Mouse (Mus musculus): ENCODE measurements around the gene Thbs4. TPM values are rescaled to one million over a fixed set of nuclear protein-coding genes. Genes with fewer than 3 reads are reported as not detected.
A peak's percentile ranks its signal among the peaks of the same experiment; 100 is the strongest.
"Not testable (repeated sequence)": the region's sequence is repeated elsewhere in the genome, so short reads cannot be mapped to it uniquely, and the experiment has no call there.

Gene Thbs4
- polyA plus RNA-seq (2014; fragmentation: Nextera tagmentation; extraction: Ambion mirVana), result 36.0 and 36.8 TPM in 2 replicates

DNA sequence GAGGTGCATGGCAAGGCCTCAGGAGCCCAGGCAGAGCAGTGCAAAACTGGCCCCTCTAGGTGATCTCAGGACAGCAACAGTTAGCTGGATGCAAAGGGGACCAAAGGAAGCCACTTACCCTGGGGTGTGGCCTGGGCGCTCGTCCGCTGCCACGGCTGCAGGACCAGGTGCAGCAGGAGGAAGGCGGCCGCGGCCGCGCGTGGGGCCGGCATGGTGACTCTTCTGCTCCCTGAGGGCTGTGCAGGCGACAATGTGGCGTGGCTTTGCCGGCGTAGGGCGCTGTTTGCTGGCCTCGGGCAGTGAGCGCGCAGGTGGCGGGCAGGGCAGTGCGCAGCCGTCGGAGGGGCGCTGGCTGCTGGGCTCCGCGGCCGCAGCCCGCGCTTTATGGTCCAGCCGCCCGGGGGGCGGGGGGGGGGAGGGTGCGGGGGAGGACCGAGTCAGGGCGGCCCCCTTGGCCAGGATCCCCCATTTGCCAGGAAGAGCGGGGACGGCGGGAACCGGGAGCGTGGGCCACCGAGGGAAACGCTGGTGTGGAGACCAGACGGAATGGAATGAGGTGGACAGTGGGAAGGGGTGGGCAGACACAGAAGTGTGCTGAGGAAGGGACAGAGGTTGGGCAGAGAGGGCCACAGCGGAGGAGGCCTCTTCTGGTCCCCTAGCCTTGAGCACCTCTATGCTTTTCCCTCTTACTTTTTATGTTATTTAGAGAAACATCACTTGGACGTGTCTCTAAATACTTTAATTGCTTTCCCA, at the start of gene Thbs4:
Gene Thbs4, minus strand, starts transcription at position 357 of the 753 bp plus-strand sequence.
- Histone ChIP-seq H3K27me3 (ENCODE audit: control insufficient read depth, insufficient read depth, low read length) (peaks cover 7% of the 10 kb centered on the region; the same call in 1 of the 2 replicates), H3K27ac (replicated peaks in 1 of 2; ENCODE audit: control insufficient read depth in 1 of 2, insufficient read depth in 1 of 2, low read depth in 2 of 2, low read length in 2 of 2) (peak within 1 kb of the TSS in 1 of 2 experiments; percentile 42; a peak in 3 of 4 replicates), H3K4me2 (ENCODE audit: low read length) (peak within 1 kb of the TSS; percentile 81), H3K9me3 (ENCODE audit: control insufficient read depth, low read length) (no peaks in the 10 kb centered on the region), H3K36me3 (ENCODE audit: control insufficient read depth, insufficient read depth, low read length) (peaks cover under 1% of the 10 kb centered on the region; the same call in 1 of the 2 replicates), H3K9ac (ENCODE audit: low read length) (peak within 1 kb of the TSS; percentile 75), H3K4me3 (ENCODE audit: control insufficient read depth in 1 of 2, insufficient read depth in 1 of 2, low read depth in 1 of 2, low read length in 2 of 2) (peak within 1 kb of the TSS; percentile 49 to 54), H3K4me1 (ENCODE audit: control insufficient read depth in 2 of 2, insufficient read depth in 2 of 2, low read length in 2 of 2) (peaks cover 0 to 2% of the 10 kb centered on the region in 2 experiments; a peak in 2 of 4 replicates)
- ATAC-seq (ENCODE audit: insufficient number of reproducible peaks, insufficient read depth, low FRiP score, low read depth), result peak; percentile 39; the same call in 1 of the 2 replicates
- 4% methylated on average over 30 of the region's 45 CpGs for WGBS

DNA sequence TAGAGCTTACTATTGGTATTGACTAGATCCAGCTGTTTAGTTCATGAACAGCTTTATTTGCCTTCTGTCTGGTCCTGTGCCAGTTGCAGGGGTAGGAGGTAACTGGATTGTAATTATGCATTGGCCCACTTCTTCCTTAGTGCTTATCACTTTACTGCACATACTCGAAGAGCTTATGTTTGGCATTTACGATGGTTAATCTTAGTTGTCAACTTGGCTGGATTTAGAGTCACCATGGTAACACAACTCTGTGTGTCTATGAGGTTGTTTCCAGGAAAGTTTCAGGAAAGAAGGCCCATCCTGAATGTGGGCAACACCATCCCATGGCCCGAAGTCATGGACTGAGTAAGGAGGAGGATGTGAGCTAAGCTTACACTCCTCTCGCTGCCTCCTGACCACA, 38.5 kb upstream of the Thbs4 start:
- 75% methylated on average over 4 of the region's 4 CpGs for WGBS
- H3K9ac ChIP-seq (ENCODE audit: low read length), result no peak overlapping the region
- no peak for ATAC-seq (ENCODE audit: insufficient number of reproducible peaks, insufficient read depth, low FRiP score, low read depth)

DNA sequence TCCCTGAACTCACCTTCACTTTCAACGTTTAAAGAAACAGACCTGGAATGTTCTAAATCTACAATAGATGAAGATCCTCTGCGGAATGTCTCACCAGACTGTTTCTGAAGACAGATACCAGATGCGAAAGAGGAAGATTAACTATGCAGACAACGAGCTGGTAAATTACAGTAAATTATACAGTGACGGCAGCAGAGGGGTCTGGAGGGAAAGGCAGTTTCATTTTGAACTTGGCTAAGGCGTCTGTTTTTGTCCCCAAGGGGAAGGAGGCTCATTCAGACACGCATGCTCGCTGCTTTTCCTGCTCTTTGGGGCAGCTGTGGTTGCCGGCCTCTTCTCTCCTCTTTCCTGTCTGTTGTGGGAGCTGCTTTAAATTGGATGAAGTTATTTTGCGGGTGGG, 34.2 kb upstream of the Thbs4 start:
- H3K4me1 ChIP-seq (ENCODE audit: control insufficient read depth in 2 of 2, insufficient read depth in 2 of 2, low read length in 2 of 2), result no peaks in the 10 kb centered on the region
- no peak overlapping the region for H3K9ac ChIP-seq (ENCODE audit: low read length)
- no peak overlapping the region for H3K27ac ChIP-seq (replicated peaks in 1 of 2; ENCODE audit: control insufficient read depth in 1 of 2, insufficient read depth in 1 of 2, low read depth in 2 of 2, low read length in 2 of 2)
- no peaks in the 10 kb centered on the region for H3K27me3 ChIP-seq (ENCODE audit: control insufficient read depth, insufficient read depth, low read length)
- 56% methylated on average over 10 of the region's 10 CpGs for WGBS
- no peaks in the 10 kb centered on the region for H3K9me3 ChIP-seq (ENCODE audit: control insufficient read depth, low read length)
- no peak overlapping the region for H3K4me3 ChIP-seq (ENCODE audit: control insufficient read depth in 1 of 2, insufficient read depth in 1 of 2, low read depth in 1 of 2, low read length in 2 of 2)
- H3K4me2 ChIP-seq (ENCODE audit: low read length), result 0 out of 2 replicates have a peak overlapping the region, but pooled peaks have one; percentile 3
- no peaks in the 10 kb centered on the region for H3K36me3 ChIP-seq (ENCODE audit: control insufficient read depth, insufficient read depth, low read length)
- ATAC-seq (ENCODE audit: insufficient number of reproducible peaks, insufficient read depth, low FRiP score, low read depth), result no peak

More for the DNA sequence above, 38.5 kb upstream of the Thbs4 start:
- Histone ChIP-seq H3K27me3 (ENCODE audit: control insufficient read depth, insufficient read depth, low read length) (no peaks in the 10 kb centered on the region), H3K4me3 (ENCODE audit: control insufficient read depth in 1 of 2, insufficient read depth in 1 of 2, low read depth in 1 of 2, low read length in 2 of 2) (no peak overlapping the region), H3K4me2 (ENCODE audit: low read length) (no peak overlapping the region), H3K27ac (replicated peaks in 1 of 2; ENCODE audit: control insufficient read depth in 1 of 2, insufficient read depth in 1 of 2, low read depth in 2 of 2, low read length in 2 of 2) (no peak overlapping the region), H3K36me3 (ENCODE audit: control insufficient read depth, insufficient read depth, low read length) (no peaks in the 10 kb centered on the region), H3K4me1 (ENCODE audit: control insufficient read depth in 2 of 2, insufficient read depth in 2 of 2, low read length in 2 of 2) (no peaks in the 10 kb centered on the region), H3K9me3 (ENCODE audit: control insufficient read depth, low read length) (no peaks in the 10 kb centered on the region)

DNA sequence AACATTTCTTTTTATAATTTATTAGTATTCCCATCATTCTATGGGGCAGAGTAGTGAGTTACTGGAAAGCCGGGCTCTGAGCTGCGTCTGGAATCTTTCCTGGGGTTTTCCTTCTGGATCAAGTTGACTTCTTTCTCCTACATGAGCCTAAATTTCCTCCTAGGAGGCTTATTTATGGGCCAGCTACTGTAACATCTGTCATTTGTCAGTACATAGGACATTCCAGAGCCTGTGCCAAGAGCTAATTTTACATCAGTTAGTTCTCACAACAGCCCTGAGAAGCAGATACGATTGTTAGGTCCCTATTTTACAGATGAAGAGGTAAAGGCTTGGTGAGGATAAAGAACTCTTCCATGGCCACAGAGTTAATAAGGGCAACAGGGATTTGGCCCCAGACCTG, 22.7 kb upstream of the Thbs4 start:
- H3K27ac ChIP-seq (replicated peaks in 1 of 2; ENCODE audit: control insufficient read depth in 1 of 2, insufficient read depth in 1 of 2, low read depth in 2 of 2, low read length in 2 of 2), result peak overlapping the region in 1 of 2 experiments; percentile 67; a peak in 3 of 4 replicates
- peak overlapping the region; percentile 7; the same call in 1 of the 2 replicates for H3K4me2 ChIP-seq (ENCODE audit: low read length)
- no peaks in the 10 kb centered on the region for H3K9me3 ChIP-seq (ENCODE audit: control insufficient read depth, low read length)
- WGBS, result 31% methylated on average over 3 of the region's 3 CpGs
- no peaks in the 10 kb centered on the region for H3K27me3 ChIP-seq (ENCODE audit: control insufficient read depth, insufficient read depth, low read length)
- no peak overlapping the region for H3K4me3 ChIP-seq (ENCODE audit: control insufficient read depth in 1 of 2, insufficient read depth in 1 of 2, low read depth in 1 of 2, low read length in 2 of 2)
- peaks cover 3 to 26% of the 10 kb centered on the region in 2 experiments for H3K4me1 ChIP-seq (ENCODE audit: control insufficient read depth in 2 of 2, insufficient read depth in 2 of 2, low read length in 2 of 2)
- ATAC-seq (ENCODE audit: insufficient number of reproducible peaks, insufficient read depth, low FRiP score, low read depth), result no peak
- no peaks in the 10 kb centered on the region for H3K36me3 ChIP-seq (ENCODE audit: control insufficient read depth, insufficient read depth, low read length)
- no peak overlapping the region for H3K9ac ChIP-seq (ENCODE audit: low read length)

DNA sequence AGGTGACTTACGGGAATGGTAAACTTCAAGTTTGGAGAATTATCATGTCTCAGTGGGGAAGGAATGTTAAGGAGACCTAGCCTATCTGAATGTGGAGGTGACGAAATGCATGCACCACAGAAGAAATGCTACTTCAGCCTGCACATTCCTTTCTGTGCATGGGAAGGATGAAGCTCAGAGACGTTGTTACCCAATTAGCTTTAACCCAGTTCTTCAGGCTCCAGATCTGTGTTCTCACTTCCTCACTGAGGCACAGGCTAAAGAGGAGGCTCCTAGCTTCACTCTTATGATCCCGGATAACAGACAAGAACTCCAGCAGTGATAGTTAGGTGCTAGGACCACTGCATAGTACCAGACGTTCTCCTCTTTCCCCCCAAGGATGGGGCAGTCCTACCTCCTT, 21.7 kb upstream of the Thbs4 start:
- WGBS, result 46% methylated on average over 5 of the region's 5 CpGs
- Histone ChIP-seq H3K27me3 (ENCODE audit: control insufficient read depth, insufficient read depth, low read length) (no peaks in the 10 kb centered on the region), H3K4me3 (ENCODE audit: control insufficient read depth in 1 of 2, insufficient read depth in 1 of 2, low read depth in 1 of 2, low read length in 2 of 2) (no peak overlapping the region), H3K36me3 (ENCODE audit: control insufficient read depth, insufficient read depth, low read length) (no peaks in the 10 kb centered on the region), H3K9me3 (ENCODE audit: control insufficient read depth, low read length) (no peaks in the 10 kb centered on the region), H3K9ac (ENCODE audit: low read length) (no peak overlapping the region), H3K4me2 (ENCODE audit: low read length) (no peak overlapping the region), H3K27ac (replicated peaks in 1 of 2; ENCODE audit: control insufficient read depth in 1 of 2, insufficient read depth in 1 of 2, low read depth in 2 of 2, low read length in 2 of 2) (0 out of 4 replicates have a peak overlapping the region, but pooled peaks of 1 of the 2 experiments have one; percentile 12), H3K4me1 (ENCODE audit: control insufficient read depth in 2 of 2, insufficient read depth in 2 of 2, low read length in 2 of 2) (peaks cover 3 to 26% of the 10 kb centered on the region in 2 experiments)
- no peak for ATAC-seq (ENCODE audit: insufficient number of reproducible peaks, insufficient read depth, low FRiP score, low read depth)

DNA sequence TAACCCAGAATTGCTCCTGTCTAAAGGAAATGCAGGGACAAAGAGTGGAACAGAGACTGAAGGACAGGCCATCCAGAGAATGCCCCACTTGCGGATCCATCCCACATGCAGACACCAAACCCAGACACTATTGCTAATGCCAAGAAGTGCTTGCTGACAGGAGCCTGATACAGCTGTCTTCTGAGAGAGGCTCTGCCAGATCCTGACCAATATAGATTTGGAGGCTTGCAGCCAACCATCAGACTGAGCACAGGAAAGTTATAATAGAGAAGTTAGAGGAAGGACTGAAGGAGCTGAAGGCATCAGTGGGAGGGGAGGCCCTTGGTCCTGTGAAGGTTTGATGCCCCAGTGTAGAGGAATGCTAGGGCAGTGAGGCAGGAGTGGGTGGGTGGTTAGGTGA, 16.0 kb upstream of the Thbs4 start:
- 13% methylated on average over 1 of the region's 1 CpGs for WGBS
- not testable (repeated sequence) for H3K9me3 ChIP-seq (ENCODE audit: control insufficient read depth, low read length); H3K9ac ChIP-seq (ENCODE audit: low read length); H3K4me2 ChIP-seq (ENCODE audit: low read length); H3K4me1 ChIP-seq (ENCODE audit: control insufficient read depth in 2 of 2, insufficient read depth in 2 of 2, low read length in 2 of 2); H3K27ac ChIP-seq (replicated peaks in 1 of 2; ENCODE audit: control insufficient read depth in 1 of 2, insufficient read depth in 1 of 2, low read depth in 2 of 2, low read length in 2 of 2); ATAC-seq (ENCODE audit: insufficient number of reproducible peaks, insufficient read depth, low FRiP score, low read depth); H3K4me3 ChIP-seq (ENCODE audit: control insufficient read depth in 1 of 2, insufficient read depth in 1 of 2, low read depth in 1 of 2, low read length in 2 of 2); H3K36me3 ChIP-seq (ENCODE audit: control insufficient read depth, insufficient read depth, low read length); H3K27me3 ChIP-seq (ENCODE audit: control insufficient read depth, insufficient read depth, low read length)

DNA sequence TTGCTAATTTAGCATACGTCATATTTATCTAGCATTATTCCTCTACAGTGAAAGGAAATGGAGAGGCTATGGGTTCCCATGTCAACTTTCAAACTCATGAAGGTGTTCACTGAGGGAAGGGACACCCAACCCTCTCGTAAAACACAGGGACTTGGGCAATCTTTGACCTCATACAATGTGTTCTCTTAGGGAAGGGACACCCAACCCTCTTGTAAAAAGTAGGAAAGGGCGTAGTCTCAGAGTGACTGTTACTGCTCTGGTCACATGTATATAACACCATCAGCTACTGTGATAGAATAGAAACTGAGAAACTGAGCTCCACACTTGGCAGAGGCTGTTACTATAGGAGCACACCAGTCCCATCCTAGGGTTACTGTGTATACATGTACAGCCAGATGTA, 13.2 kb upstream of the Thbs4 start:
- H3K4me3 ChIP-seq (ENCODE audit: control insufficient read depth in 1 of 2, insufficient read depth in 1 of 2, low read depth in 1 of 2, low read length in 2 of 2), result no peak overlapping the region
- WGBS, result 82% methylated on average over 3 of the region's 3 CpGs
- no peaks in the 10 kb centered on the region for H3K36me3 ChIP-seq (ENCODE audit: control insufficient read depth, insufficient read depth, low read length)
- no peaks in the 10 kb centered on the region for H3K9me3 ChIP-seq (ENCODE audit: control insufficient read depth, low read length)
- no peak for ATAC-seq (ENCODE audit: insufficient number of reproducible peaks, insufficient read depth, low FRiP score, low read depth)
- no peaks in the 10 kb centered on the region for H3K27me3 ChIP-seq (ENCODE audit: control insufficient read depth, insufficient read depth, low read length)
- H3K27ac ChIP-seq (replicated peaks in 1 of 2; ENCODE audit: control insufficient read depth in 1 of 2, insufficient read depth in 1 of 2, low read depth in 2 of 2, low read length in 2 of 2), result no peak overlapping the region
- H3K4me1 ChIP-seq (ENCODE audit: control insufficient read depth in 2 of 2, insufficient read depth in 2 of 2, low read length in 2 of 2), result no peaks in the 10 kb centered on the region
- no peak overlapping the region for H3K4me2 ChIP-seq (ENCODE audit: low read length)
- no peak overlapping the region for H3K9ac ChIP-seq (ENCODE audit: low read length)
